Mouse (Mus musculus) mouse embryonic stem cell (cell line): ENCODE measurements around the gene Sgo2a.

Source experiments
- in situ Hi-C, 2 experiments: fragments of 300-500 bp; cut with MboI; formaldehyde crosslinking; loops; 1 replicate in 1 of 2; 3 replicates in 1 of 2; pipeline ENCODE4 v1.14.3; 2019 to 2020; ENCODE audit warnings: low sequenced_read_pairs in 2 of 2, low pct_unique_long_range_greater_than_20kb in 1 of 2, mixed read lengths in 1 of 2; ENCODE audit not compliant: unreplicated experiment in 1 of 2

The Sgo2a gene

DNA sequence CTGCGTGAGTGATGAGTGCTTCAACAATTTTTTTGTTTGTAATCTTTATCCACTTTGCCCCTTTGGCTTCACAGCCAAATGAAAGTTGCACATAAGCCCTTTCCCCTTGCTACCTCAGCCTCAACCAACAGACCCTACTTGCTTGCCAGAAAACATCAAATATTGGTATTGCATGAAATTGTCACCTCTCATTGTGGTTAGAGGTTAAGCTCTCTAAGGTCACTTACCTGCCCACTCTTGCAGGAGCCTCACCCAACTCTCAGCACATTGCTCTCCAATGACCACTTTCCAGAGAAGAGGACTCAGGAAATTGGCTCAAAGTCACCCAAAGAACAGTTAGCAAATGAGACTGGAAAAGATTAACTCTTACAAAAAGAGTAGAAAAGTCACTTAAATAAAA, 75.7 kb downstream of the Sgo2a start:
- in situ Hi-C loops, result no loop called here

DNA sequence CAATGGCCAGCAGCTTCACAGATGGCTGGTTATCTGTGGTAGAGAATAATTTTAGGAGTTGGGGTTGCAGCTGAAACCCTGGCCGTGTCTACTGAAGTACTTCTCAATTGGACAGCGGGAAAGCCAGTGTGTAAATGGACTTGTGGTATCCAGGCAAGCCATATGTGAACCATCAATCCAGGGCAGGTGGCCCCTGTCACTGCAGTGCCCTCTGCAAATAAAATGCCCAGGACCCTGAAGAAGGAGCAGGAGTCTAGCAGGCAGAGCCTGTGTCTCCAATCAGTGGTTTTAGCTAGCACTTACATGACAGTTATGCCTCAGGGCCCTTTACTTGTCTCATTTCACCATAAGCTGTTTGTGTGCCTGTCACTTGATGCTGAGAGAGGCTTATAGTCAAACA, 76.6 kb downstream of the Sgo2a start:
- in situ Hi-C loops, result no loop called here

DNA sequence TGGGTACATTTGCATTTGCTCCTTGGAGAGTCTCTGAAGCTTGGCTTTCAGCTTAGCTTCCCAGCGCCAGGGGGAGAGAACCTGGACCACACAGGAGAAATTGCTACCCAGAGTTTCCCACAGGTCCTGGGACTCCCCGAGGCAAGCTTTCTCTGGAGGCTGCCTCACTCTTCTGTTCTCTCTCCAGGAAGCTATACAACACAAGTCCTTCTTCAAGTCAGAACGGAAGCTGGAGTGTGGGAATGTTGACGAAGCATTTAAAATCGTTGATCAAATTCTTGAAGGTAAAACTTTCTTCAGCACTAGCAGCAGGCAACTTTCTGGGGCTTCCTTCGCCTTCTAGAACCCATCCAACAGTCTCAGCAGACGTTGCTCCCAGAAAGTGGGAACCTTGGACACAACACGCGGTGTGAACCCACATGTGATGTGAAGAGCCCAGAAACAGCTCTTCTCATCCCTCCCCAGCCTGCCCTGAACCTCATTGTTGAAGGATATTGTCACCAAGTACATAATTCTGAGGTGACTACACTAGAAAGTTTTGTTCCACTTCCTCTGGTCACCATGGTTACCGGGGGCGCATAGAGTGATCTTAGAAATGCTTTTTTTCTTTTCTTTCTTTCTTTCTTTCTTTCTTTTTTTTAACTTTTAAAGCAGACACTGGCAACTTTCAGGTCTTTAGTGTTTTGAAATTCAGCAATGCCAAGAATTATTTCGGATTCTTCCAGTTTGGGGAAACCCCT, 77.4 kb downstream of the Sgo2a start:
- in situ Hi-C loops, result no loop called here

- in situ Hi-C loops, result no loop called here
These were observed 78.5 kb downstream of the Sgo2a start for GRCm38 (mm10) chr1:58074266-58074665.
